Mouse (Mus musculus): ENCODE data around the gene Thoc5. TPM values are rescaled to one million over a fixed set of nuclear protein-coding genes. Genes with fewer than 3 reads are reported as not detected.

The Thoc5 gene
- polyA plus RNA-seq, 1 experiment from 2014 or later: 45.2 TPM

DNA sequence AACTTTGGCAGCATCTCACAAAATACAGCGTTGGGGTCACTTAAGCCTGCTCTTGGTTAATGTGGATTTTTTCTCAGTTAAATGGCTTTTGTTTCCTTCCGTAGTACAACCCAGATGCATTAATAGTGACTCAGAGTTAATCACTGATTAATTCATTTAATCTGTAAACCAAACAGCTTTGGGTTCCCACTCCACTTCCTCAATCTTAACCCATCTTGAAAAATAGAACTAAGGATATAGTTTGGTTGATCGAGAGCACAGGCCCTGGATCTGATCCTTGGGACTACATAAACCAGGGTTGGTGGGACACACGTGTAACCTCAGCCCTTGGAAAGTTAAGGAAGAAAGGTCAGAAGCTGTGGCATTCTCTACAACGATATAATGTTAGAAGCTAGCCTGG, 41.1 kb downstream of the Thoc5 start:
- ATAC-seq: no peak
- H3K9ac ChIP-seq (ENCODE audit: low read depth, low read length): no peak overlapping the region
- no peaks in the 10 kb centered on the region for H3K27me3 ChIP-seq (replicated peaks; ENCODE audit: control insufficient read depth, insufficient read depth, low read length)
- no peak overlapping the region for H3K4me3 ChIP-seq (ENCODE audit: low read length)
- WGBS: 92% methylated on average over 5 of the region's 5 CpGs
- H3K9me3 ChIP-seq (ENCODE audit: control insufficient read depth, low read length): no peaks in the 10 kb centered on the region
- H3K4me1 ChIP-seq (ENCODE audit: control insufficient read depth, insufficient read depth, low read depth, low read length): no peaks in the 10 kb centered on the region
- no peak overlapping the region for H3K4me2 ChIP-seq (ENCODE audit: low read length)
- H3K27ac ChIP-seq (ENCODE audit: low read depth, low read length): no peak overlapping the region
- H3K36me3 ChIP-seq (ENCODE audit: control insufficient read depth, insufficient read depth, low read length): peaks cover 2% of the 10 kb centered on the region; the same call in 1 of the 2 replicates

DNA sequence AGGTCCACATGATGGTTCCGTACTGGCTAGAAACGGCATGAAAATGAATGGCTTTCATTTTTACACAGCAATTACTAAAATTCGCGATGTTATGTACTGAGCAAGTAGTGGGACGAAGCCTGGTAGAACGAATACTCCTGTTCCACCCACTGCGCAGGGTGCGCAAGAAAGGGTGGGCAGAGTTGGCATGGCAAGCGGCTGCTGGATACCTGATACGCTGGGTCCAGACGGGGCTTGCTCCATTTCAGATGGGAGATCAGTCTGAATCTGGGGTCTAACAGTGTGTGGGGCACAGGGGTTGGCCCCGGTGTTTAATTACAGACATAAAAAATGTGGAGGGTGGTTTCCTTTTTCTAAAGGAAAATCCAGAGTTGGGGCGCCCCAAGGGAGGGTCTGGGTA, 51.4 kb downstream of the Thoc5 start:
- Histone ChIP-seq H3K9me3 (ENCODE audit: control insufficient read depth, low read length) (no peaks in the 10 kb centered on the region), H3K9ac (ENCODE audit: low read depth, low read length) (peak overlapping the region; percentile 84), H3K4me3 (ENCODE audit: low read length) (peak overlapping the region; percentile 76), H3K4me2 (ENCODE audit: low read length) (peak overlapping the region; percentile 67), H3K27ac (ENCODE audit: low read depth, low read length) (no peak overlapping the region), H3K36me3 (ENCODE audit: control insufficient read depth, insufficient read depth, low read length) (0 out of 2 replicates have a peak, but pooled peaks cover 2% of the 10 kb centered on the region), H3K4me1 (ENCODE audit: control insufficient read depth, insufficient read depth, low read depth, low read length) (peaks cover 30% of the 10 kb centered on the region), H3K27me3 (replicated peaks; ENCODE audit: control insufficient read depth, insufficient read depth, low read length) (peaks cover 28% of the 10 kb centered on the region)
- 40% methylated on average over 13 of the region's 13 CpGs for WGBS
- ATAC-seq: no peak; the same call in 1 of the 2 replicates

DNA sequence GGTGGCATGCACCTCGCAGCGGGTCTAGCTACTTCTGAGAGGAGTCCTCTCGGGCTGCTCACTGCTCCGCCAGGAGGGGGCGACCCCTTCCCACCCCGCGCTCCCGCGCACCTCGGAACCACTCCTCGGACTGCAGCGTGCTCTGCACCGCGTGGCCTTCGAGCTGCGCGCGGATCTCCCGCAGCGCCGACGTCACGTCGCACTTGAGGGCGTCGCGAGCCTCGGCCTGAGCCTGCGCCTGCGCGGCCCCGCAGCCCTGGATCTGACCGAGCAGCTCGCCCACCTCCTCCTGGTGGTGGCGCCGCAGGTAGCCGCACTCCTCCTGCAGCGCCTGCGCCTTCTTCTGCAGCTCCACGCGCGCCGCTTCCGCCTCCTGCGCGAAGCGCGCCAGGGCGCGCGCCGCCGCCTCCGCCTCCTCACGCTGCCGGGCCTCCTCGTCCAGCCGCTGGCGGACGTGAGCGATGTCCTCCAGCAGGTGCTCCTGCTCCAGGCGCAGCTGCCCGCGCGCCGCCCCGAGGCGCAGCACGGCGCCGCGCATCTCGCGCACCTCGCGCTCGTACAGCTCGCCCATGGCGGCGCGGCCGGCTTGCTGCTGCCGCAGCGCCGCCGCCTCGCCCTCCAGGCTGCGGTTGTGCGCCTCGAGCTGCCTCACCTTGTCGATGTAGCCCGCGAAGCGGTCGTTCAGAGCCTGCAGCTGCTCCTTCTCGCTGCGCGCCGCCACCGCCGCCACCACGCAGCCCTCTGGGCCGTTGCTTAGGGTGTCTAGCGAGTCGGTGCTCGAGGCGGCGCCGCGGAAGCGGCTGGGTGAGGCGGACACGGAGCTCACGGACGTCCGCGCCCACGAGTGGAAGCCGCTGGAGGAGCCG, 52.1 kb downstream of the Thoc5 start:
- Histone ChIP-seq H3K27ac (ENCODE audit: low read depth, low read length) (peak overlapping the region; percentile 89), H3K4me1 (ENCODE audit: control insufficient read depth, insufficient read depth, low read depth, low read length) (peaks cover 30% of the 10 kb centered on the region), H3K4me3 (ENCODE audit: low read length) (peak overlapping the region; percentile 76), H3K9me3 (ENCODE audit: control insufficient read depth, low read length) (no peaks in the 10 kb centered on the region), H3K9ac (ENCODE audit: low read depth, low read length) (peak overlapping the region; percentile 84), H3K4me2 (ENCODE audit: low read length) (peak overlapping the region; percentile 67), H3K36me3 (ENCODE audit: control insufficient read depth, insufficient read depth, low read length) (0 out of 2 replicates have a peak, but pooled peaks cover 2% of the 10 kb centered on the region), H3K27me3 (replicated peaks; ENCODE audit: control insufficient read depth, insufficient read depth, low read length) (peaks cover 30% of the 10 kb centered on the region)
- WGBS: under 1% methylated on average over 92 of the region's 120 CpGs
- peak; percentile 95 for ATAC-seq

DNA sequence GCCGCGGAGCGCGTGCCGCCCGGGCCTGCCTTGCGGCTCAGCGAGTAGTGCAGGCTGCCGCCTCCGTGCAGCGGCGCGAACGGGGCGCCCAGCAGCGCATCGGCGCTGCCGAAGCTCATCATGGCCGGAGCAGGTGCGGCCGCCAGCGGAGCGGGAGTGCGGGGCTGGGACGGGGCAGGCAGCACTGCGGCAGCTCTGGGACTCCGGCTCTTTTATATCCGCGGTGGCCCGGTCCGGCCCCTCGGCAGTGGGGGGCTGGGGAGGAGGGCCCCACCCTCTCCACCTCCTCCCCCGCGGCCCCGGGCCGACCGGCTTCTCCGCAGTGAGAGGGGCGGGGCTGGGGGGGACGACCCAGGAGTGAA, 52.7 kb downstream of the Thoc5 start, which contains the start of gene Nefh:
Gene Nefh (minus strand): TSS at position 252 of the 362 bp plus-strand sequence.
- peaks cover 30% of the 10 kb centered on the region for H3K4me1 ChIP-seq (ENCODE audit: control insufficient read depth, insufficient read depth, low read depth, low read length)
- H3K4me2 ChIP-seq (ENCODE audit: low read length): peak within 1 kb of the TSS; percentile 67
- peak within 1 kb of the TSS; percentile 84 for H3K9ac ChIP-seq (ENCODE audit: low read depth, low read length)
- H3K36me3 ChIP-seq (ENCODE audit: control insufficient read depth, insufficient read depth, low read length): 0 out of 2 replicates have a peak, but pooled peaks cover 2% of the 10 kb centered on the region
- ATAC-seq: peak; percentile 22
- H3K4me3 ChIP-seq (ENCODE audit: low read length): peak within 1 kb of the TSS; percentile 76
- H3K9me3 ChIP-seq (ENCODE audit: control insufficient read depth, low read length): no peaks in the 10 kb centered on the region
- H3K27me3 ChIP-seq (replicated peaks; ENCODE audit: control insufficient read depth, insufficient read depth, low read length): peaks cover 34% of the 10 kb centered on the region
- peak within 1 kb of the TSS; percentile 89 for H3K27ac ChIP-seq (ENCODE audit: low read depth, low read length)
- 0% methylated on average over 34 of the region's 41 CpGs for WGBS

DNA sequence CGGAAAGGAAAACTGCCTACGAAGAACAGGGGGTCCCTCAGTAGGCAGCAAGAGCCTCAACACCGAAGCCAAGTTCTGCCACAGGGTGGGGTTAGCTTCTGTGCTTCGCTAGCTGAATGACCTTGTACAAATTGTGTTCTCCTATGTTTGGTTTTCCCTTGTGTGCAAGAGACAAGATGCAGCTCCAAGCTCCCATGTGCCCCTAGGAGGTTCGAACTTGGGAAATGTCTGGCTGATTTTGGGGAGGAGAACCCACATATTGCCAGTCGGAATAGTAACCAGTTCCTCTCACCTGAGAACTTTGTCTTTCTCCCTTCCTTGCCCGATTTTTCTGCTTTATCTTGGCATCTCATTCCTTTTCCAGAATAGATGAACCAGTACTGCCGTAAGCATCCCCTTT, 53.7 kb downstream of the Thoc5 start:
- Histone ChIP-seq H3K4me1 (ENCODE audit: control insufficient read depth, insufficient read depth, low read depth, low read length) (peaks cover 30% of the 10 kb centered on the region), H3K9ac (ENCODE audit: low read depth, low read length) (peak overlapping the region; percentile 84), H3K36me3 (ENCODE audit: control insufficient read depth, insufficient read depth, low read length) (0 out of 2 replicates have a peak, but pooled peaks cover 2% of the 10 kb centered on the region), H3K9me3 (ENCODE audit: control insufficient read depth, low read length) (no peaks in the 10 kb centered on the region), H3K27me3 (replicated peaks; ENCODE audit: control insufficient read depth, insufficient read depth, low read length) (peaks cover 34% of the 10 kb centered on the region), H3K4me3 (ENCODE audit: low read length) (peak overlapping the region; percentile 76), H3K27ac (ENCODE audit: low read depth, low read length) (no peak overlapping the region), H3K4me2 (ENCODE audit: low read length) (peak overlapping the region; percentile 67)
- ATAC-seq: no peak
- WGBS: 29% methylated on average over 8 of the region's 8 CpGs

DNA sequence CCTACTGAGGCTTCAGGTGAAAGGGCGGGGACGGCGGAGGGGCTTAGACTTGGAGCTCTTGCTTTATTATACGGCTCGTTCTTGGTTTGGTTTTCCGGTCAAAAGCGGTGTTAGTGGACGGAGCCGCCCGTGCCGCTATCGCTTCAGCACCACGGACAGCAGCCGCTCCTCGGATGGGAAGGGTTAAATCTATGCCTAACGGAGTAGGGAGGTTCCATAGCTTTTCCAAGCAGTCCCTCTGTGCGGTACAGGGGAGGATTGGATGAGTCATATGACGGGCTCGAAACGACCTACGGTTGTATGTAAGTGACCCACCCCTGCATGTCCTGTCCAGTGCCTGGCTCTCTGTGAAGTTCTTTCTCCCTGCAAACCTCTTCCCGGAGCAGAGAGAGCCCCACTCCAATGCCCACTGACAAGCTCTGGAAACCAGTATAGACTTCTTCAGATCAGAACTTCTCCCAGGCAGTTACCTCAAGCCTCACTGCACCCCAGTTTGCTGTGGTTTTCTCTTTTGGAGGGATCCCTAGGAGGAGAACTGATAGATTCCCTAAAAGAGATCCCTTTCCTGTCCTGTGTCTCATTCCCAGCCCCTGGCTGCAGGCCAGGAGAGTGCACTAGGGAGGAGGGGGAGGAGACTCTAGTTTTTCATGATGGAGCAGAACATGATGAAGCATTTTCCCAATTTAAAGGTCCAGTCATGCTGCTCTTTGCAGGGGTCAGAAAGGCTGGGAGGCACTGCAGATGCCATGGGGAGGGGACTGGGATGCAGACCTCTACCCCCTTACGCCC, 54.3 kb downstream of the Thoc5 start:
- peak overlapping the region; percentile 67 for H3K4me2 ChIP-seq (ENCODE audit: low read length)
- peaks cover 34% of the 10 kb centered on the region for H3K4me1 ChIP-seq (ENCODE audit: control insufficient read depth, insufficient read depth, low read depth, low read length)
- ATAC-seq: no peak
- peak overlapping the region; percentile 84 for H3K9ac ChIP-seq (ENCODE audit: low read depth, low read length)
- 4% methylated on average over 23 of the region's 23 CpGs for WGBS
- peaks cover 34% of the 10 kb centered on the region for H3K27me3 ChIP-seq (replicated peaks; ENCODE audit: control insufficient read depth, insufficient read depth, low read length)
- no peaks in the 10 kb centered on the region for H3K9me3 ChIP-seq (ENCODE audit: control insufficient read depth, low read length)
- 0 out of 2 replicates have a peak, but pooled peaks cover 2% of the 10 kb centered on the region for H3K36me3 ChIP-seq (ENCODE audit: control insufficient read depth, insufficient read depth, low read length)
- peak overlapping the region; percentile 76 for H3K4me3 ChIP-seq (ENCODE audit: low read length)
- H3K27ac ChIP-seq (ENCODE audit: low read depth, low read length): no peak overlapping the region

DNA sequence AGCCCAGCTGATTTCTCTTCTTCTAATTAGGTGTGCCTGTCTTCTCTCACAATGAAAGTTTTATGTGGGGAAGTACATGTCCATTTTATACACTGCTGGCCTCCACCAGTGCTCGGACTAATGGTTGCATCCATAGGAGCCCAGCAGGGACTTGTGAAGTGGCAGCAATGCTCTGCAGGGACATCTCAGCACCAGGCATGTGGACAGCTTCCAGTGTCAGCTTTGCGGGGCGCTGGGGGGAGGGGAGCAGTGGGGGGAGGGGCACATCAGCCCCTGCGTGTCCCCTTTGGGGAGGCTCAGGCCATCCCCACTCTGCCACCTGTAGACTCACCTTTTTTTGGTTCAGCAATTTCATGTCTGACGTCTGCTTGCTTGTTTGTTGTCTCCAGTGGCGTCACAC, 58.3 kb downstream of the Thoc5 start:
- peaks cover 24% of the 10 kb centered on the region for H3K27me3 ChIP-seq (replicated peaks; ENCODE audit: control insufficient read depth, insufficient read depth, low read length)

DNA sequence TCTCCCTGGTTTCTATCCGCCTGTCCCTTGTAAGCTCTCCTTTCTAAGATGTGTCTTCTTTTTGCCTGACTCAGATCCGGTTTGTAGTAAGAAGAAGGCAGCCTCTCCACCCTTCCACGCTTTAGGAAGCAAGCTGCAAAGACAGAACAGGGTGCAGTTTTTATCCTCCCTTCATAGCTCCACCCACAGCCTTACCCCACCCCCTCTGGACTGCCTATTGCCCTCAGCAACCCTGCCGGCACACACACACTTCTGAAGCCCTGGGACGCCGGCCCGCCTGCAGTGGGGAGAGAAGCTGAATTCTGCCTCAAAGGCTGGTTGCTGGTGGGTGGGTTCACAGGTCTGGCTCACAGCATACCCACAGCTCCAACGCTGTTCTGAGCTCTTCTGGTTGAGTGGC, 58.8 kb downstream of the Thoc5 start:
- no peak overlapping the region for H3K27ac ChIP-seq (ENCODE audit: low read depth, low read length)
- H3K4me1 ChIP-seq (ENCODE audit: control insufficient read depth, insufficient read depth, low read depth, low read length): peaks cover 21% of the 10 kb centered on the region
- peaks cover 21% of the 10 kb centered on the region for H3K27me3 ChIP-seq (replicated peaks; ENCODE audit: control insufficient read depth, insufficient read depth, low read length)
- H3K9ac ChIP-seq (ENCODE audit: low read depth, low read length): 0 out of 2 replicates have a peak overlapping the region, but pooled peaks have one; percentile 13
- no peak for ATAC-seq
- H3K36me3 ChIP-seq (ENCODE audit: control insufficient read depth, insufficient read depth, low read length): no peaks in the 10 kb centered on the region
- H3K9me3 ChIP-seq (ENCODE audit: control insufficient read depth, low read length): no peaks in the 10 kb centered on the region
- 3% methylated on average over 8 of the region's 8 CpGs for WGBS
- H3K4me2 ChIP-seq (ENCODE audit: low read length): no peak overlapping the region
- H3K4me3 ChIP-seq (ENCODE audit: low read length): no peak overlapping the region

More for the DNA sequence above, 58.3 kb downstream of the Thoc5 start:
- 5% methylated on average over 6 of the region's 6 CpGs for WGBS
- Histone ChIP-seq H3K9me3 (ENCODE audit: control insufficient read depth, low read length) (no peaks in the 10 kb centered on the region), H3K27ac (ENCODE audit: low read depth, low read length) (no peak overlapping the region), H3K9ac (ENCODE audit: low read depth, low read length) (no peak overlapping the region), H3K36me3 (ENCODE audit: control insufficient read depth, insufficient read depth, low read length) (no peaks in the 10 kb centered on the region), H3K4me3 (ENCODE audit: low read length) (no peak overlapping the region), H3K4me2 (ENCODE audit: low read length) (no peak overlapping the region), H3K4me1 (ENCODE audit: control insufficient read depth, insufficient read depth, low read depth, low read length) (peaks cover 24% of the 10 kb centered on the region)
- no peak for ATAC-seq
